In the genomic region with DNA sequence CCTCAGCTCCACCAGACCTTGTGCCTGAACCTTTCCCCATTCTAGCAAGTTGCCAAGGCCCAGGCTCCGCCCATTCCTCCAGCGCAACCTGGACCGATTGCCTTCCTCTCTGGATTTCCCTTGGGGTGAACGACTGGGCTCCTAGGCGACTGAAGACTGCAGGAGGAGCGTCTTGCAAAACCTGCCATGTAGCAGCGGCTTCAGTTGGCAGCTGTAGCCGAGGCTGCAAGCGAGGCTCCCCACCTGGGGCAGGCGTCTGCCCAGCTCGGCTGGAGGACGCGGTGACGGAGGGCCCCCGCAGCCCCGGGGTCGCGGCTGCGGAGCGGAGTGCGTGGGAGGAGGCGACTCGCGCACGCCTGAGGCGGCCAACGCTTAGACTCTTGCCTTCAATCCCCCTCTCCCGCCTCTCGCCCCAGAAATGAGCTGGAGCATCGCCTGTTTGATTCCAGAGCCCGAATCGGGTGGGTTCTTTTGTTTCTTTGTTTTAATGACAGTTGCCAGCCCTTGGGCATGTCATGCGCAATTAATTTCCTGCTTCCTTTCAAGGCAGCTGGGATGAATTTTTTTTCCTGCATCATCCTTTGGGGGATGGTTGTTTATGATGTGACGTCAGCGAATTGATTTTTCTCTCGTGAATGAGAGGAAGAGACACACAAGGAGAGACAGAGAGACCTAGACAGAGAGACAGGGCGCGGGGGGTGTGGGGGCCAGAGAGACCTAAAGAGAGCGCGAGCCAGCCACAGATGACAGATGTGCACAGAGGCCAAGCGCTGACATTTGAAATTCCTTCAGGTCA, we compare ENCODE assay signal across 8 mouse cellular contexts. TPM values are rescaled to one million over a fixed set of nuclear protein-coding genes. Genes with fewer than 3 reads are reported as not detected.
DNase-seq lines count a peak whose midpoint lies in the region; ATAC-seq lines count a peak whose summit lies in the region.

No protein-coding gene starts in this region.

- H3K27me3 ChIP-seq in forebrain, embryonic 13.5 days: no peaks in the 10 kb centered on the region
- H3K27me3 ChIP-seq in neural tube, embryonic 15.5 days (replicated peaks): no peaks in the 10 kb centered on the region

- peak overlapping the region; percentile 80 for H3K4me2 ChIP-seq in forebrain, embryonic 13.5 days
- peak overlapping the region; percentile 93 for H3K4me2 ChIP-seq in neural tube, embryonic 15.5 days

- intact Hi-C loops in heart, postnatal 36 days (cut with DNase I): no loop called here

- H3K27ac ChIP-seq in forebrain, embryonic 13.5 days: peak overlapping the region; percentile 98
- H3K27ac ChIP-seq in neural tube, embryonic 15.5 days (replicated peaks): peak overlapping the region; percentile 99

- under 1% methylated on average over 41 of the region's 41 CpGs for WGBS in forebrain, embryonic 13.5 days
- WGBS in neural tube, embryonic 15.5 days: under 1% methylated on average over 41 of the region's 41 CpGs

- peak; percentile 61 for ATAC-seq in cerebellum, adult (ENCODE audit: insufficient number of reproducible peaks, low FRiP score, low TSS enrichment)
- peak; percentile 64 for ATAC-seq in forebrain, embryonic 13.5 days
- peak; percentile 66 for ATAC-seq in neural tube, embryonic 15.5 days (ENCODE audit: low FRiP score)

- peak overlapping the region; percentile 59 for H3K4me3 ChIP-seq in forebrain, embryonic 13.5 days
- H3K4me3 ChIP-seq in neural tube, embryonic 15.5 days (replicated peaks): peak overlapping the region; percentile 58

- peak; percentile 46 for DNase-seq in ES-CJ7 (ENCODE audit: low read depth, low spot score)
- peak; percentile 21 to 45 for DNase-seq in heart, postnatal 36 days
- DNase-seq in layer of hippocampus, adult 9-10 months (ENCODE audit: low spot score): peak; percentile 53
- DNase-seq in lung, adult 18-20 months: peak; percentile 37 to 64
- DNase-seq in c-Kit-positive CD71-positive TER-119-positive erythroid progenitor cells, embryonic 14.5 days (ENCODE audit: low spot score): no peak

- H3K9ac ChIP-seq in forebrain, embryonic 13.5 days: peak overlapping the region; percentile 85
- peak overlapping the region; percentile 84 for H3K9ac ChIP-seq in neural tube, embryonic 15.5 days (replicated peaks)

- H3K36me3 ChIP-seq in forebrain, embryonic 13.5 days (ENCODE audit: poor library complexity, severe bottlenecking): no peaks in the 10 kb centered on the region
- H3K36me3 ChIP-seq in neural tube, embryonic 15.5 days: no peaks in the 10 kb centered on the region

- peaks cover 28% of the 10 kb centered on the region for H3K4me1 ChIP-seq in forebrain, embryonic 13.5 days
- peaks cover 27% of the 10 kb centered on the region for H3K4me1 ChIP-seq in neural tube, embryonic 15.5 days

- H3K9me3 ChIP-seq in forebrain, embryonic 13.5 days (replicated peaks): no peaks in the 10 kb centered on the region
- no peaks in the 10 kb centered on the region for H3K9me3 ChIP-seq in neural tube, embryonic 15.5 days (replicated peaks)

RNA-seq across cellular contexts. Expression of a gene that starts 18.2 kb away (rescaled TPM):
- polyA plus RNA-seq in forebrain, embryonic 13.5 days (2015; fragmentation: Nextera tagmentation; extraction: Ambion mirVana): 37.8 and 40.4 TPM in 2 replicates
- total RNA-seq in heart, postnatal 36 days (2021): under 1 TPM; 0.76 to 0.83 TPM
- 69.0 and 78.3 TPM in 2 replicates for polyA plus RNA-seq in neural tube, embryonic 15.5 days (2015; fragmentation: Nextera tagmentation; extraction: Ambion mirVana)
